Mouse (Mus musculus) small intestine, adult 2 months (tissue): ENCODE data around the gene Pls3.

Experiments used
- CTCF ChIP-seq: fragments of 200-500 bp; IDR thresholded peaks from 2 replicates; pipeline ENCODE4 v1.5.1; 2012; ENCODE audit warnings: low read depth, mild to moderate bottlenecking, control low read depth, inconsistent platforms, low read length, moderate library complexity, mixed read lengths; ENCODE audit not compliant: insufficient replicate concordance, insufficient read length; ENCODE audit errors: extremely low read depth
- POLR2A ChIP-seq: fragments of 200-500 bp; IDR thresholded peaks from 2 replicates; pipeline ENCODE4 v1.6.1; 2012; ENCODE audit warnings: low read depth, mild to moderate bottlenecking, control low read depth, inconsistent platforms, low read length, moderate library complexity

GRCm38 (mm10) chrX:75844290-75844689 lies 30.7 kb downstream of the Pls3 start:
- TF ChIP-seq CTCF = no peak
- no peak for TF ChIP-seq POLR2A
